Mouse (Mus musculus) adrenal gland, adult 18-20 months (tissue): Measurements from ENCODE around the gene Ndufaf2. TPM values are rescaled to one million over a fixed set of nuclear protein-coding genes. Genes with fewer than 3 reads are reported as not detected.

ENCODE experiments used
- DNase-seq, 2 experiments: peaks; one replicate each; pipeline ENCODE4 v3.0.0; 2021 to 2022; ENCODE audit warnings: low spot score in 2 of 2
- total RNA-seq, 2 experiments: library from RNA; stranded (reverse); gene quantifications; 1 replicate in 1 of 2; 2 replicates in 1 of 2; pipeline ENCODE4 v1.2.3; 2021

Ndufaf2 gene
- total RNA-seq, 2 experiments from 2014 or later, result 31.9 to 32.7 TPM

GRCm38 (mm10) chr13:107969961-107970391 is 188.4 kb downstream of the Ndufaf2 start:
- DNase-seq, result no peak

- DNase-seq, result no peak
Measured at GRCm38 (mm10) chr13:107964616-107965015, 193.8 kb downstream of the Ndufaf2 start.

- no peak for DNase-seq
Measured at GRCm38 (mm10) chr13:107963471-107963870, 195.0 kb downstream of the Ndufaf2 start.

- DNase-seq, result no peak
Measured at GRCm38 (mm10) chr13:107962741-107963140, 195.7 kb downstream of the Ndufaf2 start.

GRCm38 (mm10) chr13:107961972-107962371 is 196.5 kb downstream of the Ndufaf2 start:
- no peak for DNase-seq

- no peak for DNase-seq
Measured at GRCm38 (mm10) chr13:107961501-107961900, 196.9 kb downstream of the Ndufaf2 start.

- no peak for DNase-seq
Measured at GRCm38 (mm10) chr13:107960549-107960948, 197.9 kb downstream of the Ndufaf2 start.

- no peak for DNase-seq
Measured at GRCm38 (mm10) chr13:107959891-107960290, 198.5 kb downstream of the Ndufaf2 start.

GRCm38 (mm10) chr13:107956246-107956645 is 202.2 kb downstream of the Ndufaf2 start:
- no peak for DNase-seq

- DNase-seq, result no peak
Measured at GRCm38 (mm10) chr13:107955327-107956110, 202.9 kb downstream of the Ndufaf2 start.

- DNase-seq, result no peak
Measured at GRCm38 (mm10) chr13:107954445-107955261, 203.8 kb downstream of the Ndufaf2 start.

GRCm38 (mm10) chr13:107954100-107954444 is 204.4 kb downstream of the Ndufaf2 start:
- DNase-seq, result no peak

Other genes with a start within 250 kb of the Ndufaf2 start
- gene Smim15, start 114.2 kb downstream of the Ndufaf2 start, total RNA-seq, result 10 to 100 TPM; 38.6 to 43.1 TPM
- gene Ercc8, start 108 bp upstream of the Ndufaf2 start, total RNA-seq, result 1 to 10 TPM; 7.5 to 8.8 TPM
- 1 to 10 TPM; 2.5 to 2.6 TPM for gene Elovl7, start 55.8 kb upstream of the Ndufaf2 start, total RNA-seq
- under 1 TPM in 1 of 2 experiments, not detected in 1; 0.27 TPM for gene Depdc1b, start 157.7 kb upstream of the Ndufaf2 start, total RNA-seq